Mouse (Mus musculus) CH12.LX (cell line): ENCODE measurements around the gene Maea. TPM values are rescaled to one million over a fixed set of nuclear protein-coding genes. Genes with fewer than 3 reads are reported as not detected.
"Not testable (repeated sequence)": the region's sequence is repeated elsewhere in the genome, so short reads cannot be mapped to it uniquely, and the experiment has no call there.

Experiments used
- DNase-seq: peaks from one replicate; pipeline ENCODE4 v3.0.0-alpha.2; 2013; ENCODE audit errors: extremely low read depth
- H3K27ac ChIP-seq: 2 replicates; pipeline ENCODE4 v1.5.1; 2012; ENCODE audit warnings: low read depth, mild to moderate bottlenecking, control low read depth, moderate library complexity; ENCODE audit not compliant: insufficient read depth
- H3K27me3 ChIP-seq: replicated peaks from 2 replicates; pipeline ENCODE3; 2012; ENCODE audit warnings: inconsistent platforms
- H3K36me3 ChIP-seq, 2 experiments: replicated peaks in 1 of 2; 2 replicates each; pipeline versions ENCODE3 to v1.6.1; 2012; ENCODE audit warnings: inconsistent platforms in 1 of 2, low read length in 1 of 2, mild to moderate bottlenecking in 1 of 2, mixed read lengths in 1 of 2, moderate library complexity in 1 of 2; ENCODE audit not compliant: control insufficient read depth in 1 of 2, insufficient read depth in 1 of 2
- H3K4me1 ChIP-seq, 2 experiments: 2 replicates each; pipeline ENCODE4 v1.6.1; 2012; ENCODE audit warnings: inconsistent platforms in 1 of 2, moderate library complexity in 1 of 2; ENCODE audit not compliant: insufficient read depth in 2 of 2, control insufficient read depth in 1 of 2
- H3K4me2 ChIP-seq: 2 replicates; pipeline ENCODE4 v1.6.1; 2012; ENCODE audit warnings: low read depth, mild to moderate bottlenecking, control low read depth; ENCODE audit not compliant: poor library complexity, insufficient read depth, severe bottlenecking
- H3K4me3 ChIP-seq, 3 experiments: fragments of 150-350 bp in 1 of 3; sonication (generic) in 1 of 3; replicated peaks in 1 of 3; 2 replicates each; pipeline versions ENCODE3 to v1.5.1; 2011 to 2012; ENCODE audit warnings: low read depth in 2 of 3, low read length in 2 of 3, mild to moderate bottlenecking in 2 of 3, moderate library complexity in 2 of 3, control low read depth in 1 of 3, improper control_type of control experiment in 1 of 3, inconsistent platforms in 1 of 3, mixed read lengths in 1 of 3; ENCODE audit not compliant: poor library complexity in 1 of 3
- H3K79me2 ChIP-seq: replicated peaks from 2 replicates; pipeline ENCODE4 v1.6.1; 2012; ENCODE audit warnings: mild to moderate bottlenecking, moderate library complexity; ENCODE audit not compliant: control insufficient read depth, poor library complexity, insufficient read depth, severe bottlenecking; ENCODE audit errors: extremely low read depth
- H3K9ac ChIP-seq: 2 replicates; pipeline ENCODE4 v1.6.1; 2012; ENCODE audit warnings: low read depth, mild to moderate bottlenecking, control low read depth, moderate library complexity; ENCODE audit not compliant: insufficient read depth
- H3K9me3 ChIP-seq: replicated peaks from 2 replicates; pipeline ENCODE3; 2012; ENCODE audit warnings: low read length, inconsistent platforms, mixed read lengths
- BHLHE40 ChIP-seq: IDR thresholded peaks from 2 replicates; pipeline ENCODE4 v1.6.1; 2011; ENCODE audit warnings: mild to moderate bottlenecking, low read depth, low read length, improper control_type of control experiment
- CHD1 ChIP-seq: IDR thresholded peaks from 2 replicates; pipeline ENCODE4 v1.6.1; 2012; ENCODE audit warnings: low read depth, low read length, improper control_type of control experiment, inconsistent platforms
- CTCF ChIP-seq, 2 experiments: IDR thresholded peaks in 1 of 2; conservative IDR thresholded peaks in 1 of 2; 2 replicates each; pipeline ENCODE4 v1.5.1; 2011 to 2012; ENCODE audit warnings: low read depth in 2 of 2, low read length in 2 of 2, improper control_type of control experiment in 1 of 2, inconsistent platforms in 1 of 2, mild to moderate bottlenecking in 1 of 2, moderate library complexity in 1 of 2
- E2F4 ChIP-seq: IDR thresholded peaks from 2 replicates; pipeline ENCODE4 v1.6.1; 2011; ENCODE audit warnings: low read depth, low read length, improper control_type of control experiment; ENCODE audit not compliant: insufficient replicate concordance
- ELF1 ChIP-seq: IDR thresholded peaks from 2 replicates; pipeline ENCODE4 v1.6.1; 2014; ENCODE audit warnings: low read depth, mild to moderate bottlenecking, inconsistent platforms, low read length, improper control_type of control experiment
- GABPA ChIP-seq: IDR thresholded peaks from 2 replicates; pipeline ENCODE4 v1.6.1; 2012; ENCODE audit warnings: low read depth, low read length, improper control_type of control experiment, inconsistent platforms; ENCODE audit not compliant: insufficient replicate concordance
- JUND ChIP-seq: conservative IDR thresholded peaks from 2 replicates; pipeline ENCODE4 v1.6.1; 2011; ENCODE audit warnings: low read depth, low read length, improper control_type of control experiment
- KAT2A ChIP-seq: IDR thresholded peaks from 2 replicates; pipeline ENCODE4 v1.6.1; 2012; ENCODE audit warnings: low read length, improper control_type of control experiment, inconsistent platforms; ENCODE audit not compliant: insufficient replicate concordance
- MAFK ChIP-seq: IDR thresholded peaks from 2 replicates; pipeline ENCODE4 v1.6.1; 2011; ENCODE audit warnings: low read length, improper control_type of control experiment; ENCODE audit not compliant: insufficient replicate concordance
- MEF2A ChIP-seq: IDR thresholded peaks from 2 replicates; pipeline ENCODE4 v1.6.1; 2014; ENCODE audit warnings: low read depth, mild to moderate bottlenecking, inconsistent platforms, low read length, improper control_type of control experiment, borderline replicate concordance
- MXI1 ChIP-seq: IDR thresholded peaks from 2 replicates; pipeline ENCODE4 v1.6.1; 2011; ENCODE audit warnings: mild to moderate bottlenecking, low read depth, low read length, improper control_type of control experiment
- NELFE ChIP-seq: IDR thresholded peaks from 2 replicates; pipeline ENCODE4 v1.6.1; 2011; ENCODE audit warnings: low read depth, low read length, improper control_type of control experiment
- PAX5 ChIP-seq: IDR thresholded peaks from 2 replicates; pipeline ENCODE4 v1.6.1; 2012; ENCODE audit warnings: low read length, inconsistent platforms, mixed read lengths
- SIN3A ChIP-seq: IDR thresholded peaks from 2 replicates; pipeline ENCODE4 v1.6.1; 2012; ENCODE audit warnings: low read length, improper control_type of control experiment, inconsistent platforms
- SMC3 ChIP-seq: IDR thresholded peaks from 2 replicates; pipeline ENCODE4 v1.6.1; 2011; ENCODE audit warnings: low read depth, low read length, improper control_type of control experiment
- TBP ChIP-seq: conservative IDR thresholded peaks from 2 replicates; pipeline ENCODE4 v1.6.1; 2011; ENCODE audit warnings: low read depth, low read length, improper control_type of control experiment
- TCF12 ChIP-seq: IDR thresholded peaks from 2 replicates; pipeline ENCODE4 v1.6.1; 2014; ENCODE audit warnings: low read depth, mild to moderate bottlenecking, inconsistent platforms, low read length, improper control_type of control experiment
- UBTF ChIP-seq: IDR thresholded peaks from 2 replicates; pipeline ENCODE4 v1.6.1; 2012; ENCODE audit warnings: low read depth, mild to moderate bottlenecking, inconsistent platforms, low read length, improper control_type of control experiment, moderate library complexity
- USF1 ChIP-seq: IDR thresholded peaks from 2 replicates; pipeline ENCODE4 v1.6.1; 2014; ENCODE audit warnings: low read depth, mild to moderate bottlenecking, inconsistent platforms, low read length, improper control_type of control experiment
- ZMIZ1 ChIP-seq: IDR thresholded peaks from 2 replicates; pipeline ENCODE4 v1.6.1; 2012; ENCODE audit warnings: low read depth, mild to moderate bottlenecking, inconsistent platforms, low read length, improper control_type of control experiment
- ZNF384 ChIP-seq: IDR thresholded peaks from 2 replicates; pipeline ENCODE4 v1.6.1; 2012; ENCODE audit warnings: low read depth, low read length, improper control_type of control experiment, inconsistent platforms
- dilution Hi-C: fragments of 300-500 bp; cut with MboI; formaldehyde crosslinking; loops from 2 replicates; pipeline ENCODE4 v1.14.3; 2020; ENCODE audit warnings: low sequenced_read_pairs; ENCODE audit not compliant: extremely low pct_unique_long_range_greater_than_20kb, extremely low pct_ligation_motif_present
- in situ Hi-C: fragments of 300-500 bp; cut with MboI; formaldehyde crosslinking; loops from 3 replicates; pipeline ENCODE4 v1.14.3; 2019; ENCODE audit warnings: low sequenced_read_pairs, low pct_ligation_motif_present, low pct_unique_long_range_greater_than_20kb, mixed read lengths
- polyA plus RNA-seq: library from polyadenylated mRNA; unstranded; fragments of >175 nt; gene quantifications from 2 replicates; pipeline ENCODE4 v1.2.1, GENCODE M21; 2012; ENCODE audit warnings: low read depth; ENCODE audit not compliant: insufficient read length
- total RNA-seq, 2 experiments: library from RNA; depleted of rRNA; stranded (reverse); fragments of 300-350 nt in 1 of 2; fragments of >200 nt in 1 of 2; gene quantifications; 2 replicates each; pipeline ENCODE4 v1.2.3; 2012 to 2014

Gene Maea
- total and polyA plus RNA-seq, 3 experiments, result 75.0 to 94.2 (median 91.4) TPM

GRCm38 (mm10) chr5:33341165-33341564 is 5.9 kb downstream of the Maea start:
- Histone ChIP-seq H3K36me3 (peaks cover 0 to 77% of the 10 kb centered on the region in 2 experiments), H3K9me3 (no peaks in the 10 kb centered on the region), H3K4me1 (peaks cover 0 to 30% of the 10 kb centered on the region in 2 experiments; a peak in 3 of 4 replicates)
- DNase-seq, result no peak
- TF ChIP-seq MXI1 (no peak), USF1 (no peak), SMC3 (no peak), ELF1 (no peak), TBP (no peak), SIN3A (no peak), BHLHE40 (no peak), ZMIZ1 (no peak)
- TF ChIP-seq, all 38 proteins: peak for 0
- Histone ChIP-seq H3K4me2 (no peak overlapping the region), H3K27ac (no peak overlapping the region), H3K79me2 (peaks cover 86% of the 10 kb centered on the region), H3K4me3 (no peak overlapping the region), H3K9ac (no peak overlapping the region), H3K27me3 (no peaks in the 10 kb centered on the region)
- in situ Hi-C loops (no loop called here), dilution Hi-C loops (no loop called here)

DNA sequence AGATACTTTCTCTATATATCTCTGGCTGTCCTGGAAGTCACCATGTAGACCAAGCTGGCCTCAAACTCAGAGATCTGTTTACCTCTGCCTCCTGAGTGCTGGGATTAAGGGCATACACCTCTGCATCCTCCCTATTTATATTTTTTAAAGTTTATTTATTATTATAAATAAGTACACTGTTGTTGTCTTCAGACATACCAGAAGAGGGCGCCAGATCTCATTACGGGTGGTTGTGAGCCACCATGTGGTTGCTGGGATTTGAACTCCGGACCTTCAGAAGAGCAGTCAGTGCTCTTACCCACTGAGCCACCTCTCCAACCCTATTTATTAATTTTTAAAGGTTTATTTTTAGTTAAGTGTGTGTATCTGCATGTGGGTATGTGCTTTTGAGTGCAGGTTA is 6.9 kb downstream of the Maea start:
- H3K4me2 ChIP-seq, H3K27ac ChIP-seq, H3K4me3 ChIP-seq, H3K27me3 ChIP-seq, H3K9ac ChIP-seq, H3K9me3 ChIP-seq, in situ Hi-C loops, dilution Hi-C loops, DNase-seq: not testable (repeated sequence)
- H3K36me3 ChIP-seq, result peaks cover 0 to 79% of the 10 kb centered on the region in 2 experiments
- H3K79me2 ChIP-seq, result peaks cover 82% of the 10 kb centered on the region
- peak in 1 of 2 experiments; percentile 30; a peak in 1 of 4 replicates for TF ChIP-seq CTCF (conservative IDR thresholded peaks at IDR 0.05 in 1 of 2, IDR thresholded peaks at IDR 0.05 in 1 of 2; ENCODE audit: low read depth in 2 of 2, low read length in 2 of 2)
- peaks cover 4 to 32% of the 10 kb centered on the region in 2 experiments for H3K4me1 ChIP-seq

- peaks cover 82% of the 10 kb centered on the region for H3K79me2 ChIP-seq
- dilution Hi-C loops, result no loop called here
- H3K36me3 ChIP-seq, result peaks cover 0 to 73% of the 10 kb centered on the region in 2 experiments
- H3K4me1 ChIP-seq, result peaks cover 8 to 32% of the 10 kb centered on the region in 2 experiments
- in situ Hi-C loops, result no loop called here
- H3K9ac ChIP-seq, result no peak overlapping the region
- H3K4me2 ChIP-seq, result no peak overlapping the region
- no peak overlapping the region for H3K27ac ChIP-seq
- H3K27me3 ChIP-seq, result no peaks in the 10 kb centered on the region
- H3K4me3 ChIP-seq, result no peak overlapping the region
- no peaks in the 10 kb centered on the region for H3K9me3 ChIP-seq
- DNase-seq, result no peak
- TF ChIP-seq PAX5, result no peak
- no peak for TF ChIP-seq BHLHE40
- TF ChIP-seq MAFK, result no peak
- no peak for TF ChIP-seq USF1
- TF ChIP-seq E2F4, result no peak
- TF ChIP-seq ZNF384, result no peak
- no peak for TF ChIP-seq SMC3
- no peak for TF ChIP-seq JUND
- no peak for TF ChIP-seq NELFE
- TF ChIP-seq UBTF, result no peak
- no peak for TF ChIP-seq ZMIZ1
- TF ChIP-seq TCF12, result no peak
- no peak for TF ChIP-seq KAT2A
- no peak for TF ChIP-seq MEF2A
- TF ChIP-seq CHD1, result no peak
- no peak for TF ChIP-seq TBP
- no peak for TF ChIP-seq GABPA
Observed at GRCm38 (mm10) chr5:33342821-33343220, 7.5 kb downstream of the Maea start.
